Mouse (Mus musculus): ENCODE measurements around the gene Nostrin. TPM values are rescaled to one million over a fixed set of nuclear protein-coding genes. Genes with fewer than 3 reads are reported as not detected.

Gene Nostrin
- polyA plus RNA-seq, 1 experiment from 2014 or later: 31.7 TPM

- no peaks in the 10 kb centered on the region for H3K4me1 ChIP-seq (ENCODE audit: control insufficient read depth, insufficient read depth, low read length)
- no peak overlapping the region for H3K9ac ChIP-seq (ENCODE audit: low read depth, low read length)
- no peaks in the 10 kb centered on the region for H3K36me3 ChIP-seq (ENCODE audit: control insufficient read depth, insufficient read depth, low read length)
- no peaks in the 10 kb centered on the region for H3K27me3 ChIP-seq (replicated peaks; ENCODE audit: control insufficient read depth, insufficient read depth, low read length)
- no peak overlapping the region for H3K27ac ChIP-seq (ENCODE audit: low read length)
- H3K4me2 ChIP-seq (ENCODE audit: low read depth, low read length): no peak overlapping the region
- H3K9me3 ChIP-seq (ENCODE audit: control insufficient read depth, low read length): no peaks in the 10 kb centered on the region
- H3K4me3 ChIP-seq (ENCODE audit: low read length): no peak overlapping the region
- 85% methylated on average over 4 of the region's 4 CpGs for WGBS
- no peak for ATAC-seq
Measured at GRCm38 (mm10) chr2:69121681-69122080, 13.9 kb upstream of the Nostrin start.

- H3K9me3 ChIP-seq (ENCODE audit: control insufficient read depth, low read length): no peaks in the 10 kb centered on the region
- H3K4me2 ChIP-seq (ENCODE audit: low read depth, low read length): no peak overlapping the region
- no peak overlapping the region for H3K4me3 ChIP-seq (ENCODE audit: low read length)
- 75% methylated on average over 3 of the region's 3 CpGs for WGBS
- no peak for ATAC-seq
- no peak overlapping the region for H3K27ac ChIP-seq (ENCODE audit: low read length)
- no peak overlapping the region for H3K9ac ChIP-seq (ENCODE audit: low read depth, low read length)
- no peaks in the 10 kb centered on the region; the same call in 1 of the 2 replicates for H3K4me1 ChIP-seq (ENCODE audit: control insufficient read depth, insufficient read depth, low read length)
- H3K27me3 ChIP-seq (replicated peaks; ENCODE audit: control insufficient read depth, insufficient read depth, low read length): no peaks in the 10 kb centered on the region
- no peaks in the 10 kb centered on the region for H3K36me3 ChIP-seq (ENCODE audit: control insufficient read depth, insufficient read depth, low read length)
Measured at GRCm38 (mm10) chr2:69125425-69125824, 10.2 kb upstream of the Nostrin start.

- no peak overlapping the region for H3K4me3 ChIP-seq (ENCODE audit: low read length)
- H3K36me3 ChIP-seq (ENCODE audit: control insufficient read depth, insufficient read depth, low read length): no peaks in the 10 kb centered on the region
- no peaks in the 10 kb centered on the region for H3K9me3 ChIP-seq (ENCODE audit: control insufficient read depth, low read length)
- H3K27ac ChIP-seq (ENCODE audit: low read length): no peak overlapping the region
- no peaks in the 10 kb centered on the region; the same call in 1 of the 2 replicates for H3K4me1 ChIP-seq (ENCODE audit: control insufficient read depth, insufficient read depth, low read length)
- no peaks in the 10 kb centered on the region for H3K27me3 ChIP-seq (replicated peaks; ENCODE audit: control insufficient read depth, insufficient read depth, low read length)
- H3K9ac ChIP-seq (ENCODE audit: low read depth, low read length): no peak overlapping the region
- 79% methylated on average over 7 of the region's 7 CpGs for WGBS
- no peak for ATAC-seq
- H3K4me2 ChIP-seq (ENCODE audit: low read depth, low read length): no peak overlapping the region
Measured at GRCm38 (mm10) chr2:69128321-69128720, 7.3 kb upstream of the Nostrin start.

GRCm38 (mm10) chr2:69128921-69129395, 6.6 kb upstream of the Nostrin start:
- WGBS: 43% methylated on average over 10 of the region's 10 CpGs
- Histone ChIP-seq H3K9ac (ENCODE audit: low read depth, low read length) (no peak overlapping the region), H3K4me1 (ENCODE audit: control insufficient read depth, insufficient read depth, low read length) (no peaks in the 10 kb centered on the region; the same call in 1 of the 2 replicates), H3K9me3 (ENCODE audit: control insufficient read depth, low read length) (no peaks in the 10 kb centered on the region), H3K27ac (ENCODE audit: low read length) (peak overlapping the region; percentile 26), H3K27me3 (replicated peaks; ENCODE audit: control insufficient read depth, insufficient read depth, low read length) (no peaks in the 10 kb centered on the region), H3K36me3 (ENCODE audit: control insufficient read depth, insufficient read depth, low read length) (no peaks in the 10 kb centered on the region), H3K4me2 (ENCODE audit: low read depth, low read length) (peak overlapping the region; percentile 1; the same call in 1 of the 2 replicates), H3K4me3 (ENCODE audit: low read length) (no peak overlapping the region)
- peak; percentile 79 for ATAC-seq

- 65% methylated on average over 7 of the region's 7 CpGs for WGBS
- no peaks in the 10 kb centered on the region; the same call in 1 of the 2 replicates for H3K4me1 ChIP-seq (ENCODE audit: control insufficient read depth, insufficient read depth, low read length)
- no peak overlapping the region for H3K9ac ChIP-seq (ENCODE audit: low read depth, low read length)
- H3K4me3 ChIP-seq (ENCODE audit: low read length): no peak overlapping the region
- H3K27ac ChIP-seq (ENCODE audit: low read length): peak overlapping the region; percentile 26
- ATAC-seq: no peak
- H3K36me3 ChIP-seq (ENCODE audit: control insufficient read depth, insufficient read depth, low read length): no peaks in the 10 kb centered on the region
- H3K9me3 ChIP-seq (ENCODE audit: control insufficient read depth, low read length): no peaks in the 10 kb centered on the region
- no peak overlapping the region for H3K4me2 ChIP-seq (ENCODE audit: low read depth, low read length)
- no peaks in the 10 kb centered on the region for H3K27me3 ChIP-seq (replicated peaks; ENCODE audit: control insufficient read depth, insufficient read depth, low read length)
Measured at GRCm38 (mm10) chr2:69129425-69130210, 6.0 kb upstream of the Nostrin start.

GRCm38 (mm10) chr2:69132046-69132445, 3.6 kb upstream of the Nostrin start:
- no peak overlapping the region for H3K4me3 ChIP-seq (ENCODE audit: low read length)
- H3K4me2 ChIP-seq (ENCODE audit: low read depth, low read length): no peak overlapping the region
- H3K36me3 ChIP-seq (ENCODE audit: control insufficient read depth, insufficient read depth, low read length): no peaks in the 10 kb centered on the region
- no peak overlapping the region for H3K27ac ChIP-seq (ENCODE audit: low read length)
- H3K9ac ChIP-seq (ENCODE audit: low read depth, low read length): no peak overlapping the region
- ATAC-seq: no peak
- no peaks in the 10 kb centered on the region for H3K9me3 ChIP-seq (ENCODE audit: control insufficient read depth, low read length)
- H3K27me3 ChIP-seq (replicated peaks; ENCODE audit: control insufficient read depth, insufficient read depth, low read length): no peaks in the 10 kb centered on the region
- peaks cover 9% of the 10 kb centered on the region for H3K4me1 ChIP-seq (ENCODE audit: control insufficient read depth, insufficient read depth, low read length)
- 60% methylated on average over 3 of the region's 3 CpGs for WGBS

GRCm38 (mm10) chr2:69132488-69133040, 3.0 kb upstream of the Nostrin start:
- Histone ChIP-seq H3K9me3 (ENCODE audit: control insufficient read depth, low read length) (no peaks in the 10 kb centered on the region), H3K27ac (ENCODE audit: low read length) (no peak overlapping the region), H3K9ac (ENCODE audit: low read depth, low read length) (no peak overlapping the region), H3K36me3 (ENCODE audit: control insufficient read depth, insufficient read depth, low read length) (no peaks in the 10 kb centered on the region), H3K27me3 (replicated peaks; ENCODE audit: control insufficient read depth, insufficient read depth, low read length) (no peaks in the 10 kb centered on the region), H3K4me3 (ENCODE audit: low read length) (no peak overlapping the region), H3K4me1 (ENCODE audit: control insufficient read depth, insufficient read depth, low read length) (peaks cover 9% of the 10 kb centered on the region), H3K4me2 (ENCODE audit: low read depth, low read length) (no peak overlapping the region)
- no peak for ATAC-seq
- WGBS: 53% methylated on average over 5 of the region's 5 CpGs

GRCm38 (mm10) chr2:69134186-69134585, 1.4 kb upstream of the Nostrin start:
- peak; percentile 6; the same call in 1 of the 2 replicates for ATAC-seq
- peak overlapping the region; percentile 68 for H3K27ac ChIP-seq (ENCODE audit: low read length)

GRCm38 (mm10) chr2:69134937-69135336, 663 bp upstream of the Nostrin start:
- Histone ChIP-seq H3K4me3 (ENCODE audit: low read length) (peak overlapping the region; percentile 49; the same call in 1 of the 2 replicates), H3K36me3 (ENCODE audit: control insufficient read depth, insufficient read depth, low read length) (no peaks in the 10 kb centered on the region), H3K4me2 (ENCODE audit: low read depth, low read length) (peak overlapping the region; percentile 44), H3K9me3 (ENCODE audit: control insufficient read depth, low read length) (no peaks in the 10 kb centered on the region), H3K9ac (ENCODE audit: low read depth, low read length) (peak overlapping the region; percentile 44; the same call in 1 of the 2 replicates), H3K27me3 (replicated peaks; ENCODE audit: control insufficient read depth, insufficient read depth, low read length) (no peaks in the 10 kb centered on the region), H3K4me1 (ENCODE audit: control insufficient read depth, insufficient read depth, low read length) (peaks cover 9% of the 10 kb centered on the region), H3K27ac (ENCODE audit: low read length) (peak overlapping the region; percentile 68)
- 60% methylated on average over 9 of the region's 9 CpGs for WGBS
- peak; percentile 14; the same call in 1 of the 2 replicates for ATAC-seq

More at GRCm38 (mm10) chr2:69134186-69134585, 1.4 kb upstream of the Nostrin start:
- Histone ChIP-seq H3K9me3 (ENCODE audit: control insufficient read depth, low read length) (no peaks in the 10 kb centered on the region), H3K27me3 (replicated peaks; ENCODE audit: control insufficient read depth, insufficient read depth, low read length) (no peaks in the 10 kb centered on the region), H3K9ac (ENCODE audit: low read depth, low read length) (no peak overlapping the region), H3K4me2 (ENCODE audit: low read depth, low read length) (no peak overlapping the region), H3K36me3 (ENCODE audit: control insufficient read depth, insufficient read depth, low read length) (no peaks in the 10 kb centered on the region), H3K4me3 (ENCODE audit: low read length) (no peak overlapping the region), H3K4me1 (ENCODE audit: control insufficient read depth, insufficient read depth, low read length) (peaks cover 9% of the 10 kb centered on the region)
- WGBS: 61% methylated on average over 1 of the region's 1 CpGs
